Mouse (Mus musculus) heart, embryonic 15.5 days (tissue): ENCODE data around the gene Ccdc110. TPM values are rescaled to one million over a fixed set of nuclear protein-coding genes. Genes with fewer than 3 reads are reported as not detected.

Experiments
- ATAC-seq: fragments of 200-750 bp; cut with Nextera tagmentation; replicated peaks from 2 replicates; pipeline ENCODE4 v1.8.0; 2017; ENCODE audit warnings: low read depth, moderate TSS enrichment; ENCODE audit not compliant: insufficient number of reproducible peaks, insufficient read depth, low FRiP score
- H3K27ac ChIP-seq: fragments of 300-500 bp; sonication (generic); 2 replicates; pipeline ENCODE4 v1.5.1; 2015; ENCODE audit warnings: mild to moderate bottlenecking, inconsistent platforms
- H3K27me3 ChIP-seq: fragments of 300-500 bp; sonication (generic); 2 replicates; pipeline ENCODE4 v1.6.1; 2015; ENCODE audit warnings: inconsistent platforms
- H3K36me3 ChIP-seq: fragments of 300-500 bp; sonication (generic); 2 replicates; pipeline ENCODE4 v1.6.1; 2015; ENCODE audit warnings: mild to moderate bottlenecking, inconsistent platforms
- H3K4me1 ChIP-seq: fragments of 300-500 bp; sonication (generic); replicated peaks from 2 replicates; pipeline ENCODE4 v1.6.1; 2015; ENCODE audit warnings: inconsistent platforms
- H3K4me2 ChIP-seq: fragments of 300-500 bp; sonication (generic); 2 replicates; pipeline ENCODE4 v1.6.1; 2015; ENCODE audit warnings: inconsistent platforms, mild to moderate bottlenecking, moderate library complexity
- H3K4me3 ChIP-seq: fragments of 300-500 bp; sonication (generic); 2 replicates; pipeline ENCODE4 v1.5.1; 2015; ENCODE audit warnings: mild to moderate bottlenecking, inconsistent platforms
- H3K9ac ChIP-seq: fragments of 300-500 bp; sonication (generic); 2 replicates; pipeline ENCODE4 v1.6.1; 2015; ENCODE audit warnings: mild to moderate bottlenecking, inconsistent platforms
- H3K9me3 ChIP-seq: fragments of 300-500 bp; sonication (generic); replicated peaks from 2 replicates; pipeline ENCODE4 v1.6.1; 2016; ENCODE audit warnings: inconsistent platforms
- WGBS: fragments of 180-500 bp; shearing (Covaris S2); methylation state at CpG from one replicate; pipeline ENCODE4 v1.1.7; 2015; ENCODE audit warnings: mixed read lengths; 5-methylcytosine and 5-hydroxymethylcytosine counted together
- polyA plus RNA-seq: library from polyadenylated mRNA; unstranded; fragments of >200 nt; fragmentation: Nextera tagmentation; extraction: Ambion mirVana; gene quantifications from 2 replicates; pipeline ENCODE4 v1.2.1, GENCODE M21; 2015

Gene Ccdc110
- not detected in 2 replicates for polyA plus RNA-seq

GRCm38 (mm10) chr8:45934582-45935014 is at the start of gene Ccdc110:
Gene Ccdc110, plus strand, starts transcription at chr8:45934619.
- Histone ChIP-seq H3K27me3 (no peaks in the 10 kb centered on the region), H3K9ac (0 out of 2 replicates have a peak within 1 kb of the TSS, but pooled peaks have one; percentile 21), H3K9me3 (no peaks in the 10 kb centered on the region), H3K36me3 (no peaks in the 10 kb centered on the region), H3K4me1 (peaks cover 8% of the 10 kb centered on the region), H3K4me3 (peak within 1 kb of the TSS; percentile 43), H3K4me2 (peak within 1 kb of the TSS; percentile 59), H3K27ac (no peak within 1 kb of the TSS)
- peak; percentile 82 for ATAC-seq
- 9% methylated on average over 23 of the region's 23 CpGs for WGBS

- peak within 1 kb of the TSS; percentile 67 for H3K9ac ChIP-seq
- peak within 1 kb of the TSS; percentile 95 for H3K27ac ChIP-seq
- no peaks in the 10 kb centered on the region for H3K27me3 ChIP-seq
- ATAC-seq = peak; percentile 91
- H3K9me3 ChIP-seq = no peaks in the 10 kb centered on the region
- H3K36me3 ChIP-seq = no peaks in the 10 kb centered on the region
- H3K4me2 ChIP-seq = peak within 1 kb of the TSS; percentile 75
- peaks cover 17% of the 10 kb centered on the region for H3K4me1 ChIP-seq
- under 1% methylated on average over 22 of the region's 22 CpGs for WGBS
- H3K4me3 ChIP-seq = peak within 1 kb of the TSS; percentile 73
Measured at GRCm38 (mm10) chr8:45885202-45885685, 49.2 kb upstream of the Ccdc110 start, which contains the start of gene Pdlim3. Gene Pdlim3, plus strand, starts transcription at chr8:45885461.

- WGBS = 15% methylated on average over 2 of the region's 2 CpGs
- Histone ChIP-seq H3K27ac (peak overlapping the region; percentile 95), H3K9me3 (no peaks in the 10 kb centered on the region), H3K27me3 (no peaks in the 10 kb centered on the region), H3K4me3 (peak overlapping the region; percentile 73), H3K4me2 (peak overlapping the region; percentile 75), H3K36me3 (no peaks in the 10 kb centered on the region), H3K9ac (peak overlapping the region; percentile 67), H3K4me1 (peaks cover 17% of the 10 kb centered on the region)
- peak; percentile 65 for ATAC-seq
Measured at GRCm38 (mm10) chr8:45885775-45886174, 48.6 kb upstream of the Ccdc110 start.

- Histone ChIP-seq H3K27me3 (no peaks in the 10 kb centered on the region), H3K27ac (no peak overlapping the region), H3K9ac (no peak overlapping the region), H3K4me2 (no peak overlapping the region; the same call in 1 of the 2 replicates), H3K4me1 (peaks cover 13% of the 10 kb centered on the region), H3K9me3 (no peaks in the 10 kb centered on the region), H3K4me3 (no peak overlapping the region), H3K36me3 (no peaks in the 10 kb centered on the region)
- 87% methylated on average over 7 of the region's 7 CpGs for WGBS
- no peak for ATAC-seq
Measured at GRCm38 (mm10) chr8:45889737-45890136, 44.7 kb upstream of the Ccdc110 start.

GRCm38 (mm10) chr8:45896590-45896989 is 37.8 kb upstream of the Ccdc110 start:
- Histone ChIP-seq H3K27me3 (no peaks in the 10 kb centered on the region), H3K4me3 (no peak overlapping the region), H3K9ac (no peak overlapping the region), H3K4me2 (no peak overlapping the region), H3K27ac (no peak overlapping the region), H3K4me1 (peaks cover 11% of the 10 kb centered on the region), H3K9me3 (no peaks in the 10 kb centered on the region), H3K36me3 (peaks cover 5% of the 10 kb centered on the region; the same call in 1 of the 2 replicates)
- no peak for ATAC-seq
- 75% methylated on average over 3 of the region's 3 CpGs for WGBS

- Histone ChIP-seq H3K4me2 (no peak overlapping the region), H3K27ac (peak overlapping the region; percentile 63), H3K9ac (no peak overlapping the region), H3K36me3 (peaks cover 5% of the 10 kb centered on the region; the same call in 1 of the 2 replicates), H3K4me1 (peaks cover 30% of the 10 kb centered on the region), H3K4me3 (no peak overlapping the region), H3K27me3 (no peaks in the 10 kb centered on the region), H3K9me3 (no peaks in the 10 kb centered on the region)
- no peak for ATAC-seq
- WGBS = 52% methylated on average over 3 of the region's 3 CpGs
Measured at GRCm38 (mm10) chr8:45899783-45900182, 34.6 kb upstream of the Ccdc110 start.

- Histone ChIP-seq H3K27me3 (no peaks in the 10 kb centered on the region), H3K27ac (peak overlapping the region; percentile 89), H3K4me1 (peaks cover 30% of the 10 kb centered on the region), H3K4me2 (peak overlapping the region; percentile 34), H3K4me3 (peak overlapping the region; percentile 4; the same call in 1 of the 2 replicates), H3K9ac (0 out of 2 replicates have a peak overlapping the region, but pooled peaks have one; percentile 7), H3K36me3 (peaks cover 3% of the 10 kb centered on the region; the same call in 1 of the 2 replicates), H3K9me3 (no peaks in the 10 kb centered on the region)
- WGBS = 36% methylated on average over 8 of the region's 8 CpGs
- ATAC-seq = peak; percentile 85
Measured at GRCm38 (mm10) chr8:45901626-45902025, 32.8 kb upstream of the Ccdc110 start.

GRCm38 (mm10) chr8:45903659-45904058 is 30.8 kb upstream of the Ccdc110 start:
- no peaks in the 10 kb centered on the region for H3K27me3 ChIP-seq
- H3K4me3 ChIP-seq = no peak overlapping the region
- H3K4me1 ChIP-seq = peaks cover 30% of the 10 kb centered on the region
- H3K9ac ChIP-seq = no peak overlapping the region
- 3% methylated on average over 3 of the region's 3 CpGs for WGBS
- H3K4me2 ChIP-seq = no peak overlapping the region
- H3K9me3 ChIP-seq = no peaks in the 10 kb centered on the region
- peak overlapping the region; percentile 47 for H3K27ac ChIP-seq
- no peak for ATAC-seq
- no peaks in the 10 kb centered on the region; the same call in 1 of the 2 replicates for H3K36me3 ChIP-seq

GRCm38 (mm10) chr8:45905591-45906250 is 28.7 kb upstream of the Ccdc110 start:
- ATAC-seq = no peak
- 88% methylated on average over 7 of the region's 7 CpGs for WGBS
- no peak overlapping the region for H3K4me2 ChIP-seq

GRCm38 (mm10) chr8:45906251-45906619 is 28.2 kb upstream of the Ccdc110 start:
- Histone ChIP-seq H3K4me3 (no peak overlapping the region), H3K36me3 (peaks cover 11% of the 10 kb centered on the region; the same call in 1 of the 2 replicates), H3K4me1 (peaks cover 21% of the 10 kb centered on the region), H3K4me2 (no peak overlapping the region), H3K27ac (no peak overlapping the region), H3K9me3 (no peaks in the 10 kb centered on the region), H3K9ac (no peak overlapping the region), H3K27me3 (no peaks in the 10 kb centered on the region)
- no peak for ATAC-seq
- 93% methylated on average over 4 of the region's 4 CpGs for WGBS

More at GRCm38 (mm10) chr8:45905591-45906250, 28.7 kb upstream of the Ccdc110 start:
- Histone ChIP-seq H3K27ac (no peak overlapping the region), H3K4me3 (no peak overlapping the region), H3K4me1 (peaks cover 24% of the 10 kb centered on the region), H3K9ac (no peak overlapping the region), H3K9me3 (no peaks in the 10 kb centered on the region), H3K27me3 (no peaks in the 10 kb centered on the region), H3K36me3 (peaks cover 11% of the 10 kb centered on the region; the same call in 1 of the 2 replicates)

GRCm38 (mm10) chr8:45913707-45914106 is 20.7 kb upstream of the Ccdc110 start:
- no peak overlapping the region for H3K27ac ChIP-seq
- H3K36me3 ChIP-seq = peaks cover 34% of the 10 kb centered on the region
- peaks cover 5% of the 10 kb centered on the region; the same call in 1 of the 2 replicates for H3K4me1 ChIP-seq
- no peak overlapping the region for H3K9ac ChIP-seq
- H3K4me2 ChIP-seq = no peak overlapping the region
- no peaks in the 10 kb centered on the region for H3K27me3 ChIP-seq
- H3K4me3 ChIP-seq = no peak overlapping the region
- WGBS = 89% methylated on average over 11 of the region's 11 CpGs
- no peaks in the 10 kb centered on the region for H3K9me3 ChIP-seq
- ATAC-seq = no peak
